Mouse (Mus musculus) hindbrain, embryonic 12.5 days (tissue): ENCODE measurements around the gene Nudt2. TPM values are rescaled to one million over a fixed set of nuclear protein-coding genes. Genes with fewer than 3 reads are reported as not detected.
A peak's percentile ranks its signal among the peaks of the same experiment; 100 is the strongest.

Source experiments
- ATAC-seq: fragments of 200-750 bp; cut with Nextera tagmentation; 2 replicates; pipeline ENCODE4 v1.8.0; 2017; ENCODE audit warnings: moderate TSS enrichment; ENCODE audit not compliant: low FRiP score
- H3K27ac ChIP-seq: fragments of 300-500 bp; sonication (generic); 2 replicates; pipeline ENCODE4 v1.5.1; 2016; ENCODE audit warnings: mild to moderate bottlenecking
- H3K27me3 ChIP-seq: fragments of 300-500 bp; sonication (generic); 2 replicates; pipeline ENCODE4 v1.6.1; 2016; ENCODE audit warnings: mild to moderate bottlenecking
- H3K36me3 ChIP-seq: fragments of 300-500 bp; sonication (generic); 2 replicates; pipeline ENCODE4 v1.6.1; 2016; ENCODE audit warnings: mild to moderate bottlenecking
- H3K4me1 ChIP-seq: fragments of 300-500 bp; sonication (generic); 2 replicates; pipeline ENCODE4 v1.6.1; 2016
- H3K4me2 ChIP-seq: fragments of 300-500 bp; sonication (generic); replicated peaks from 2 replicates; pipeline ENCODE4 v1.6.1; 2016; ENCODE audit warnings: mild to moderate bottlenecking
- H3K4me3 ChIP-seq: fragments of 300-500 bp; sonication (generic); 2 replicates; pipeline ENCODE4 v1.5.1; 2016; ENCODE audit warnings: mild to moderate bottlenecking
- H3K9ac ChIP-seq: fragments of 300-500 bp; sonication (generic); 2 replicates; pipeline ENCODE4 v1.6.1; 2016; ENCODE audit warnings: mild to moderate bottlenecking, moderate library complexity
- H3K9me3 ChIP-seq: fragments of 300-500 bp; sonication (generic); replicated peaks from 2 replicates; pipeline ENCODE4 v1.6.1; 2016; ENCODE audit warnings: mild to moderate bottlenecking
- WGBS: fragments of 180-500 bp; shearing (Covaris S2); methylation state at CpG from one replicate; pipeline ENCODE4 v1.1.7; 2016; 5-methylcytosine and 5-hydroxymethylcytosine counted together
- polyA plus RNA-seq: library from polyadenylated mRNA; unstranded; fragments of >200 nt; fragmentation: Nextera tagmentation; extraction: Ambion mirVana; gene quantifications from 2 replicates; pipeline ENCODE4 v1.2.1, GENCODE M21; 2016

The Nudt2 gene
- polyA plus RNA-seq, 1 experiment from 2014 or later: 59.5 TPM

DNA sequence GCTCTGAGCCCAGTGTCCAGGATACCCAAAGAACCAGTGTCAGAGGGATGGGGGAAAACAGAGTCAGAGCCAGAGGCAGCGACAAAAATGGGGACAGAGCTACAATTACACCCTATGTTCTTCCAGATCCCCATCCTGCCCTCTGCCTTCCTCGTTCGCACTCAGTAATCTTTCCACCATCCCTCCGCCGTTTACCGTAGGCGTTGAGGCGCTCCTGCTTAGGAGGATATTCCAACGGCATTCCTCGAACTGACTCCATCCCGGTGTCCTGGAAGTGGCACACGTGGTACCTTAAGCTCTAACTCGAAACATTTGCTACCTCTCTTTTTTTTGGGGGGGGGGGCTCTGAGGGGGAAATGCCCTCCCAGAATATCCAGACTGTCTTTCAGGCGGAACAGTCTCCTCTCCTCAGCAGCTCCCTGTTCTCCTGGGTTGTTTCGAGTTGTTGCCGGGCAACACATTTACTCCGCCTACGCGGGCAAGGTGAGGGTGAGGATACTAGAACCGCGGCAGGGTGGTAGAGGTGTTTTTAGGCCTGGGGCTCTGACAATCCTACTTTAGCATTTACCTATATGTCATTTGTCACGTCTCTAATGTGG is 42.5 kb downstream of the Nudt2 start:
- H3K27me3 ChIP-seq: peaks cover 17% of the 10 kb centered on the region; the same call in 1 of the 2 replicates
- ATAC-seq: peak; percentile 28
- H3K36me3 ChIP-seq: no peaks in the 10 kb centered on the region
- no peaks in the 10 kb centered on the region for H3K9me3 ChIP-seq
- H3K4me1 ChIP-seq: peaks cover 20% of the 10 kb centered on the region
- peak overlapping the region; percentile 50 for H3K4me3 ChIP-seq
- H3K9ac ChIP-seq: peak overlapping the region; percentile 74
- under 1% methylated on average over 22 of the region's 22 CpGs for WGBS
- H3K4me2 ChIP-seq: peak overlapping the region; percentile 84
- peak overlapping the region; percentile 70 for H3K27ac ChIP-seq

- Histone ChIP-seq H3K36me3 (no peaks in the 10 kb centered on the region), H3K4me1 (peaks cover 15% of the 10 kb centered on the region), H3K4me2 (peak overlapping the region; percentile 84), H3K27me3 (peaks cover 15% of the 10 kb centered on the region; the same call in 1 of the 2 replicates), H3K9ac (no peak overlapping the region), H3K4me3 (no peak overlapping the region), H3K9me3 (no peaks in the 10 kb centered on the region), H3K27ac (no peak overlapping the region)
- no peak for ATAC-seq
- WGBS: 40% methylated on average over 7 of the region's 7 CpGs
Observed at GRCm38 (mm10) chr4:41507998-41508397, 43.0 kb downstream of the Nudt2 start.

DNA sequence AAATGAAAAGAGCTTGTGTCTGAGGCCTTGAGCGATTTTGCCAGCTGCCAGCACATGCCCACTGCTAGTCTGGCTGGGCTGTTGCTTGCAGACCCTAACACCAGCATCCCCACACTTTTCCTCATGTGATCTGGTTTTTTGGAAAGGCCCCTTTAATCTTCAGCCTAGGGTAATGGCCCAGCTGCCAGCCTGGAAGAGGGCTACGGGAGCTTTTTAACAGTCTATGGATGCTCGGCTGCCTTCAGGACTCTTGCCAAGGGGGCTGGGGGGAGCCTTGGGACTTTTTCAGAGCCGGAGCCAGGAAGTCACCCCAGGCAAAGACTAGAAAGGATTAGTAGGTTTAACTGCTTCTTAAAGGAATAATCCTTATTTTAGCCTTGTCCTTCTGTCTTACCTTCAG is 48.4 kb downstream of the Nudt2 start:
- ATAC-seq: no peak
- Histone ChIP-seq H3K27me3 (peaks cover 11% of the 10 kb centered on the region; the same call in 1 of the 2 replicates), H3K4me2 (no peak overlapping the region), H3K4me1 (peaks cover 3% of the 10 kb centered on the region; the same call in 1 of the 2 replicates), H3K4me3 (no peak overlapping the region), H3K27ac (no peak overlapping the region; the same call in none of the 2 replicates), H3K9me3 (no peaks in the 10 kb centered on the region), H3K36me3 (peaks cover 4% of the 10 kb centered on the region; the same call in 1 of the 2 replicates), H3K9ac (no peak overlapping the region)
- 41% methylated on average over 4 of the region's 4 CpGs for WGBS

GRCm38 (mm10) chr4:41513714-41514113 is 48.8 kb downstream of the Nudt2 start:
- Histone ChIP-seq H3K27ac (no peak overlapping the region; the same call in 1 of the 2 replicates), H3K9ac (no peak overlapping the region)

GRCm38 (mm10) chr4:41517233-41517632 is 52.3 kb downstream of the Nudt2 start, which contains the start of gene 1110017D15Rik:
Gene 1110017D15Rik, minus strand, starts transcription at chr4:41517333.
- Histone ChIP-seq H3K9ac (no peak within 1 kb of the TSS), H3K9me3 (no peaks in the 10 kb centered on the region), H3K4me1 (peaks cover 3% of the 10 kb centered on the region; the same call in 1 of the 2 replicates), H3K27me3 (no peaks in the 10 kb centered on the region), H3K36me3 (peaks cover 26% of the 10 kb centered on the region), H3K4me3 (no peak within 1 kb of the TSS), H3K27ac (no peak within 1 kb of the TSS; the same call in 1 of the 2 replicates), H3K4me2 (no peak within 1 kb of the TSS)
- WGBS: 93% methylated on average over 2 of the region's 2 CpGs
- ATAC-seq: no peak

More at GRCm38 (mm10) chr4:41513714-41514113, 48.8 kb downstream of the Nudt2 start:
- no peaks in the 10 kb centered on the region for H3K9me3 ChIP-seq
- H3K4me3 ChIP-seq: no peak overlapping the region
- no peak for ATAC-seq
- WGBS: 33% methylated on average over 8 of the region's 8 CpGs
- H3K4me2 ChIP-seq: no peak overlapping the region
- H3K36me3 ChIP-seq: peaks cover 8% of the 10 kb centered on the region; the same call in 1 of the 2 replicates
- H3K27me3 ChIP-seq: peaks cover 7% of the 10 kb centered on the region; the same call in 1 of the 2 replicates
- peaks cover 3% of the 10 kb centered on the region; the same call in 1 of the 2 replicates for H3K4me1 ChIP-seq

GRCm38 (mm10) chr4:41518349-41518748 is 53.4 kb downstream of the Nudt2 start:
- Histone ChIP-seq H3K4me1 (peaks cover under 1% of the 10 kb centered on the region; the same call in 1 of the 2 replicates), H3K4me3 (no peak overlapping the region), H3K9ac (no peak overlapping the region), H3K4me2 (no peak overlapping the region), H3K27me3 (no peaks in the 10 kb centered on the region), H3K36me3 (peaks cover 26% of the 10 kb centered on the region), H3K9me3 (no peaks in the 10 kb centered on the region), H3K27ac (no peak overlapping the region)
- no peak for ATAC-seq
- 75% methylated on average over 7 of the region's 7 CpGs for WGBS

GRCm38 (mm10) chr4:41519195-41519594 is 54.2 kb downstream of the Nudt2 start:
- Histone ChIP-seq H3K4me2 (no peak overlapping the region), H3K4me3 (no peak overlapping the region), H3K36me3 (peaks cover 26% of the 10 kb centered on the region), H3K27ac (no peak overlapping the region), H3K9me3 (no peaks in the 10 kb centered on the region), H3K9ac (no peak overlapping the region), H3K27me3 (no peaks in the 10 kb centered on the region), H3K4me1 (no peaks in the 10 kb centered on the region)
- no peak for ATAC-seq
- 95% methylated on average over 5 of the region's 5 CpGs for WGBS

DNA sequence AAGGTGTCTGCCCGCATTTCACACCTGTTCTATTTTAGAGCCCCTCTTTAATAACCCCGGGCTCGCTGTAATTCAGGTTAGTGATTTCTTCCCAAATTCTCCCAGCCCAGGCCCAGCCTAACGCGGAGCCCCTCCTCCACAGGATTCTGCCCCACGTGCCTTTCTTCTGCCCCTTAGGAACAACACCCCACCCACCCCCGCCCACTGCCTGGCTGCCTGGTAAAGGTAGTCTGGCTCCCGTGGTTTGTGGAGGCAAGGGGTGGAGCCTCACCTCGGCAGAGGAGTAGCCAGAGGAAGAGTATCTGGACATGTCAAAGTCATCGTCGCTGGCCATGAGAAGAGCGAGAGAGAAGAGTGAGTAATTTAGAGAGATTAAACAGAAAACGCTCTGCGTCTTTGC is 55.7 kb downstream of the Nudt2 start:
- H3K27ac ChIP-seq: no peak overlapping the region
- no peak overlapping the region for H3K4me3 ChIP-seq
- no peaks in the 10 kb centered on the region for H3K9me3 ChIP-seq
- WGBS: 42% methylated on average over 14 of the region's 14 CpGs
- H3K9ac ChIP-seq: no peak overlapping the region
- peaks cover 26% of the 10 kb centered on the region for H3K36me3 ChIP-seq
- no peak overlapping the region for H3K4me2 ChIP-seq
- no peaks in the 10 kb centered on the region for H3K27me3 ChIP-seq
- no peaks in the 10 kb centered on the region for H3K4me1 ChIP-seq
- no peak for ATAC-seq

DNA sequence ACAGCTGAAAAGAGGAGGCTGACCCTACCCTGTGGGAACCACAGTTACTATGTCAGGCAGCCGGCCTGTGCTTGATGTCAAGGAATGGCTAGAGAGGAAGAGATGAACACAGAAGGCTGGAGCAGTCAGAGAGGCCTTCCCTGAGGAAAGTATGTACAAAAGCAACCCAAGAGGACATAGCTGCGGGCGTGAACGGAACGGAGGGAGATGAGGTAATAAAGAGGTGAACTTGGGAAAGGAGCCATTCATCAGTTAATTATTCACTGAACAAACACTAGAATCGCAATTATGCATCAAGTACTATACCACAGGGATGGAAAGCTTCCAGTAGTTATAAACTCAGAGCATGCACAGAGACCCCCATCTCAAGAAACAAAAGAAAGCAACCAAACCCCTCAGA is 57.2 kb downstream of the Nudt2 start:
- peaks cover 26% of the 10 kb centered on the region for H3K36me3 ChIP-seq
- no peak overlapping the region for H3K4me3 ChIP-seq
- peaks cover 9% of the 10 kb centered on the region for H3K4me1 ChIP-seq
- no peak overlapping the region for H3K4me2 ChIP-seq
- no peaks in the 10 kb centered on the region for H3K9me3 ChIP-seq
- H3K9ac ChIP-seq: no peak overlapping the region
- no peak for ATAC-seq
- no peaks in the 10 kb centered on the region for H3K27me3 ChIP-seq
- no peak overlapping the region for H3K27ac ChIP-seq
- 84% methylated on average over 6 of the region's 6 CpGs for WGBS

GRCm38 (mm10) chr4:41522788-41523187 is 57.8 kb downstream of the Nudt2 start:
- Histone ChIP-seq H3K9ac (no peak overlapping the region), H3K9me3 (no peaks in the 10 kb centered on the region), H3K4me3 (no peak overlapping the region), H3K36me3 (peaks cover 26% of the 10 kb centered on the region), H3K4me1 (peaks cover 16% of the 10 kb centered on the region), H3K4me2 (no peak overlapping the region), H3K27ac (no peak overlapping the region), H3K27me3 (no peaks in the 10 kb centered on the region)
- WGBS: 59% methylated on average over 5 of the region's 5 CpGs
- no peak for ATAC-seq

GRCm38 (mm10) chr4:41523839-41524238 is 58.9 kb downstream of the Nudt2 start:
- no peak overlapping the region for H3K9ac ChIP-seq
- H3K27me3 ChIP-seq: no peaks in the 10 kb centered on the region
- no peak overlapping the region for H3K4me3 ChIP-seq
- H3K27ac ChIP-seq: no peak overlapping the region
- no peak overlapping the region for H3K4me2 ChIP-seq
- H3K36me3 ChIP-seq: peaks cover 16% of the 10 kb centered on the region
- WGBS: 79% methylated on average over 7 of the region's 7 CpGs
- peaks cover 26% of the 10 kb centered on the region for H3K4me1 ChIP-seq
- H3K9me3 ChIP-seq: no peaks in the 10 kb centered on the region
- ATAC-seq: no peak

GRCm38 (mm10) chr4:41524829-41525228 is 59.9 kb downstream of the Nudt2 start:
- H3K36me3 ChIP-seq: peaks cover 7% of the 10 kb centered on the region
- WGBS: 72% methylated on average over 9 of the region's 9 CpGs
- H3K4me3 ChIP-seq: no peak overlapping the region
- no peak overlapping the region for H3K9ac ChIP-seq
- H3K27me3 ChIP-seq: no peaks in the 10 kb centered on the region
- ATAC-seq: no peak
- no peak overlapping the region for H3K27ac ChIP-seq
- H3K9me3 ChIP-seq: no peaks in the 10 kb centered on the region
- no peak overlapping the region for H3K4me2 ChIP-seq
- peaks cover 32% of the 10 kb centered on the region for H3K4me1 ChIP-seq

- H3K9me3 ChIP-seq: no peaks in the 10 kb centered on the region
- peak overlapping the region; percentile 72 for H3K27ac ChIP-seq
- H3K4me2 ChIP-seq: 0 out of 2 replicates have a peak overlapping the region, but pooled peaks have one; percentile 21
- H3K4me1 ChIP-seq: peaks cover 45% of the 10 kb centered on the region
- 25% methylated on average over 7 of the region's 7 CpGs for WGBS
- no peak overlapping the region for H3K4me3 ChIP-seq
- no peak for ATAC-seq
- no peaks in the 10 kb centered on the region for H3K36me3 ChIP-seq
- no peak overlapping the region for H3K9ac ChIP-seq
- no peaks in the 10 kb centered on the region for H3K27me3 ChIP-seq
Observed at GRCm38 (mm10) chr4:41526553-41526952, 61.6 kb downstream of the Nudt2 start.
